Mouse (Mus musculus) liver, embryonic 11.5 days (tissue): ENCODE measurements around the gene Gm3625. TPM values are rescaled to one million over a fixed set of nuclear protein-coding genes. Genes with fewer than 3 reads are reported as not detected.

Experiments
- ATAC-seq: fragments of 200-750 bp; cut with Nextera tagmentation; replicated peaks from 2 replicates; pipeline ENCODE4 v1.8.0; 2017; ENCODE audit warnings: moderate number of reproducible peaks, mild to moderate bottlenecking, moderate TSS enrichment, moderate library complexity; ENCODE audit not compliant: low FRiP score
- DNase-seq: peaks from one replicate; pipeline ENCODE4 v3.0.0-alpha.2; 2017; ENCODE audit warnings: low spot score
- H3K27ac ChIP-seq: fragments of 300-500 bp; sonication (generic); 2 replicates; pipeline ENCODE4 v1.5.1; 2014; ENCODE audit warnings: mild to moderate bottlenecking, low read depth, low read length, control low read depth
- H3K27me3 ChIP-seq: fragments of 300-500 bp; sonication (generic); replicated peaks from 2 replicates; pipeline ENCODE4 v1.6.1; 2014; ENCODE audit warnings: low read length, mixed read lengths; ENCODE audit not compliant: control insufficient read depth, insufficient read depth
- H3K36me3 ChIP-seq: fragments of 300-500 bp; sonication (generic); 2 replicates; pipeline ENCODE4 v1.6.1; 2014; ENCODE audit warnings: mild to moderate bottlenecking, low read length, moderate library complexity, mixed read lengths; ENCODE audit not compliant: control insufficient read depth, insufficient read depth
- H3K4me1 ChIP-seq: fragments of 300-500 bp; sonication (generic); replicated peaks from 2 replicates; pipeline ENCODE4 v1.6.1; 2014; ENCODE audit warnings: low read length, mixed read lengths; ENCODE audit not compliant: control insufficient read depth, insufficient read depth
- H3K4me2 ChIP-seq: fragments of 300-500 bp; sonication (generic); 2 replicates; pipeline ENCODE4 v1.6.1; 2014; ENCODE audit warnings: mild to moderate bottlenecking, control low read depth, moderate library complexity
- H3K4me3 ChIP-seq: fragments of 300-500 bp; sonication (generic); 2 replicates; pipeline ENCODE4 v1.5.1; 2014; ENCODE audit warnings: low read depth, low read length, control low read depth
- H3K9ac ChIP-seq: fragments of 300-500 bp; sonication (generic); 2 replicates; pipeline ENCODE4 v1.6.1; 2014; ENCODE audit warnings: low read depth, low read length, control low read depth
- H3K9me3 ChIP-seq: fragments of 300-500 bp; sonication (generic); 2 replicates; pipeline ENCODE4 v1.6.1; 2016; ENCODE audit warnings: low read length, inconsistent platforms, mixed read lengths; ENCODE audit not compliant: control insufficient read depth
- WGBS: fragments of 180-500 bp; shearing (Covaris S2); extraction: QIAGEN DNeasy Blood & Tissue Kit; methylation state at CpG from one replicate; pipeline ENCODE4 v1.1.7; 2014; 5-methylcytosine and 5-hydroxymethylcytosine counted together
- polyA plus RNA-seq: library from polyadenylated mRNA; unstranded; fragments of >200 nt; fragmentation: Nextera tagmentation; extraction: Ambion mirVana; gene quantifications from 2 replicates; pipeline ENCODE4 v1.2.1, GENCODE M21; 2014

Gene Gm3625
- polyA plus RNA-seq, 1 experiment from 2014 or later, result not detected

- WGBS, result 62% methylated on average over 8 of the region's 8 CpGs
- Histone ChIP-seq H3K27ac (no peak overlapping the region), H3K9ac (no peak overlapping the region), H3K4me2 (no peak overlapping the region), H3K27me3 (no peaks in the 10 kb centered on the region), H3K4me1 (peaks cover 12% of the 10 kb centered on the region), H3K9me3 (no peaks in the 10 kb centered on the region), H3K4me3 (no peak overlapping the region), H3K36me3 (no peaks in the 10 kb centered on the region)
- ATAC-seq (no peak), DNase-seq (no peak)
Observed at GRCm38 (mm10) chr12:4598666-4599428, 6.1 kb upstream of the Gm3625 start.

GRCm38 (mm10) chr12:4595055-4595454, 2.3 kb upstream of the Gm3625 start:
- Histone ChIP-seq H3K27me3 (no peaks in the 10 kb centered on the region), H3K4me3 (no peak overlapping the region), H3K9me3 (no peaks in the 10 kb centered on the region), H3K36me3 (no peaks in the 10 kb centered on the region), H3K9ac (no peak overlapping the region), H3K4me1 (peaks cover 12% of the 10 kb centered on the region), H3K27ac (no peak overlapping the region), H3K4me2 (peak overlapping the region; percentile 43)
- ATAC-seq (no peak), DNase-seq (no peak)
- WGBS, result 50% methylated on average over 6 of the region's 6 CpGs

- no peaks in the 10 kb centered on the region for H3K27me3 ChIP-seq
- no peaks in the 10 kb centered on the region for H3K36me3 ChIP-seq
- ATAC-seq, result no peak
- H3K4me1 ChIP-seq, result peaks cover 9% of the 10 kb centered on the region
- peak overlapping the region; percentile 85 for H3K4me3 ChIP-seq
- DNase-seq, result no peak
- 41% methylated on average over 9 of the region's 9 CpGs for WGBS
- no peaks in the 10 kb centered on the region for H3K9me3 ChIP-seq
- H3K9ac ChIP-seq, result peak overlapping the region; percentile 88
- peak overlapping the region; percentile 77 for H3K4me2 ChIP-seq
- no peak overlapping the region for H3K27ac ChIP-seq
Observed at GRCm38 (mm10) chr12:4593930-4594391, 1.2 kb upstream of the Gm3625 start.

- ATAC-seq, result peak; percentile 81
- no peaks in the 10 kb centered on the region for H3K9me3 ChIP-seq
- no peaks in the 10 kb centered on the region for H3K27me3 ChIP-seq
- peaks cover 5% of the 10 kb centered on the region for H3K4me1 ChIP-seq
- H3K27ac ChIP-seq, result peak overlapping the region; percentile 81
- peak overlapping the region; percentile 88 for H3K9ac ChIP-seq
- DNase-seq, result peak; percentile 61
- H3K36me3 ChIP-seq, result no peaks in the 10 kb centered on the region
- WGBS, result under 1% methylated on average over 62 of the region's 80 CpGs
- H3K4me2 ChIP-seq, result peak overlapping the region; percentile 77
- H3K4me3 ChIP-seq, result peak overlapping the region; percentile 85
Observed at GRCm38 (mm10) chr12:4593166-4593929, 621 bp upstream of the Gm3625 start.

- H3K36me3 ChIP-seq, result no peaks in the 10 kb centered on the region
- 57% methylated on average over 6 of the region's 6 CpGs for WGBS
- H3K27ac ChIP-seq, result no peak overlapping the region
- no peaks in the 10 kb centered on the region for H3K9me3 ChIP-seq
- peak overlapping the region; percentile 85 for H3K4me3 ChIP-seq
- peak overlapping the region; percentile 88; the same call in 1 of the 2 replicates for H3K9ac ChIP-seq
- no peak for ATAC-seq
- peak overlapping the region; percentile 77 for H3K4me2 ChIP-seq
- DNase-seq, result no peak
- H3K27me3 ChIP-seq, result no peaks in the 10 kb centered on the region
- H3K4me1 ChIP-seq, result peaks cover 5% of the 10 kb centered on the region
Observed at GRCm38 (mm10) chr12:4592025-4592424, 702 bp downstream of the Gm3625 start.

- WGBS, result 77% methylated on average over 3 of the region's 3 CpGs
Observed at GRCm38 (mm10) chr12:4588603-4589002, 4.1 kb downstream of the Gm3625 start.

GRCm38 (mm10) chr12:4587846-4588245, 4.9 kb downstream of the Gm3625 start:
- no peaks in the 10 kb centered on the region for H3K27me3 ChIP-seq
- no peaks in the 10 kb centered on the region for H3K36me3 ChIP-seq
- 77% methylated on average over 2 of the region's 2 CpGs for WGBS
- ATAC-seq, result no peak
- H3K9me3 ChIP-seq, result no peaks in the 10 kb centered on the region
- H3K9ac ChIP-seq, result no peak overlapping the region
- no peak overlapping the region for H3K4me3 ChIP-seq
- H3K27ac ChIP-seq, result no peak overlapping the region
- H3K4me2 ChIP-seq, result no peak overlapping the region
- DNase-seq, result no peak
- no peaks in the 10 kb centered on the region; the same call in 1 of the 2 replicates for H3K4me1 ChIP-seq

More at GRCm38 (mm10) chr12:4588603-4589002, 4.1 kb downstream of the Gm3625 start:
- Histone ChIP-seq H3K27me3 (no peaks in the 10 kb centered on the region), H3K4me2 (no peak overlapping the region), H3K4me3 (no peak overlapping the region), H3K9me3 (no peaks in the 10 kb centered on the region), H3K4me1 (no peaks in the 10 kb centered on the region; the same call in 1 of the 2 replicates), H3K36me3 (no peaks in the 10 kb centered on the region), H3K27ac (no peak overlapping the region), H3K9ac (no peak overlapping the region)
- ATAC-seq, result no peak
- no peak for DNase-seq

- H3K4me3 ChIP-seq, result no peak overlapping the region
Observed at GRCm38 (mm10) chr12:4582326-4582725, 10.4 kb downstream of the Gm3625 start.

More at GRCm38 (mm10) chr12:4582326-4582725, 10.4 kb downstream of the Gm3625 start:
- Histone ChIP-seq H3K27me3 (no peaks in the 10 kb centered on the region), H3K4me1 (no peaks in the 10 kb centered on the region), H3K4me2 (no peak overlapping the region), H3K27ac (no peak overlapping the region; the same call in 1 of the 2 replicates), H3K36me3 (no peaks in the 10 kb centered on the region), H3K9me3 (no peaks in the 10 kb centered on the region), H3K9ac (no peak overlapping the region)
- no peak for ATAC-seq
- DNase-seq, result no peak
